Mouse (Mus musculus): ENCODE measurements around the gene Gm3278. TPM values are rescaled to one million over a fixed set of nuclear protein-coding genes. Genes with fewer than 3 reads are reported as not detected.
"Not testable (repeated sequence)": the region's sequence is repeated elsewhere in the genome, so short reads cannot be mapped to it uniquely, and the experiment has no call there.

Gene Gm3278
- 0.24 TPM in 1 of 2 replicates, not detected in the other for total RNA-seq (2014; rRNA removed)
- polyA plus RNA-seq (2015; fragmentation: Nextera tagmentation; extraction: Ambion mirVana), result 0.30 TPM in 1 of 2 replicates, not detected in the other

- not testable (repeated sequence) for DNase-seq (ENCODE audit: low spot score); ATAC-seq (ENCODE audit: low FRiP score); H3K4me1 ChIP-seq (ENCODE audit: insufficient read depth, low read length); H3K9ac ChIP-seq (replicated peaks; ENCODE audit: low read length, poor library complexity, severe bottlenecking); H3K4me2 ChIP-seq (ENCODE audit: low read depth, low read length, poor library complexity, severe bottlenecking); H3K27ac ChIP-seq (ENCODE audit: low read depth, low read length); H3K9me3 ChIP-seq (ENCODE audit: low read length); H3K4me3 ChIP-seq (ENCODE audit: low read depth, low read length); H3K27me3 ChIP-seq (ENCODE audit: insufficient read depth, low read length); H3K36me3 ChIP-seq (ENCODE audit: insufficient read depth, low read length)
- no CpG with 5 or more reads among the region's 3 CpGs for WGBS
These were observed at the start of gene Gm3278 for GRCm38 (mm10) chr14:4892116-4892515. Gm3278 (plus strand) TSS chr14:4892416.

GRCm38 (mm10) chr14:4855299-4855980, 36.8 kb upstream of the Gm3278 start, which contains the start of gene Gm3264:
Gm3264 (plus strand) TSS chr14:4855576.
- not testable (repeated sequence) for DNase-seq (ENCODE audit: low spot score); H3K9me3 ChIP-seq (ENCODE audit: low read length); H3K27me3 ChIP-seq (ENCODE audit: insufficient read depth, low read length); ATAC-seq (ENCODE audit: low FRiP score); H3K27ac ChIP-seq (ENCODE audit: low read depth, low read length); H3K4me1 ChIP-seq (ENCODE audit: insufficient read depth, low read length); H3K36me3 ChIP-seq (ENCODE audit: insufficient read depth, low read length)
- Histone ChIP-seq H3K9ac (replicated peaks; ENCODE audit: low read length, poor library complexity, severe bottlenecking) (peak within 1 kb of the TSS; percentile 48; the same call in 1 of the 2 replicates), H3K4me2 (ENCODE audit: low read depth, low read length, poor library complexity, severe bottlenecking) (peak within 1 kb of the TSS; percentile 35), H3K4me3 (ENCODE audit: low read depth, low read length) (peak within 1 kb of the TSS; percentile 38)
- 10% methylated on average over 30 of the region's 59 CpGs for WGBS

Other genes starting within 250 kb of the Gm3278 start
- 0.38 and 0.66 TPM in 2 replicates for gene Gm3239, start 228.2 kb upstream of the Gm3278 start, total RNA-seq (2014; rRNA removed)
- 1.4 and 1.9 TPM in 2 replicates for gene Gm3239, start 228.2 kb upstream of the Gm3278 start, polyA plus RNA-seq (2015; fragmentation: Nextera tagmentation; extraction: Ambion mirVana)
- gene Gm7876, start 183.2 kb upstream of the Gm3278 start, total RNA-seq (2014; rRNA removed), result not detected in 2 replicates
- not detected in 2 replicates for gene Gm7876, start 183.2 kb upstream of the Gm3278 start, polyA plus RNA-seq (2015; fragmentation: Nextera tagmentation; extraction: Ambion mirVana)
- gene Gm3252, start 165.6 kb upstream of the Gm3278 start, total RNA-seq (2014; rRNA removed), result 1.8 and 2.3 TPM in 2 replicates
- gene Gm3252, start 165.6 kb upstream of the Gm3278 start, polyA plus RNA-seq (2015; fragmentation: Nextera tagmentation; extraction: Ambion mirVana), result 4.1 and 4.9 TPM in 2 replicates
- gene Gm9602, start 116.1 kb upstream of the Gm3278 start, total RNA-seq (2014; rRNA removed), result not detected in 2 replicates
- not detected in 2 replicates for gene Gm9602, start 116.1 kb upstream of the Gm3278 start, polyA plus RNA-seq (2015; fragmentation: Nextera tagmentation; extraction: Ambion mirVana)
- gene Gm3269, start 54.3 kb upstream of the Gm3278 start, total RNA-seq (2014; rRNA removed), result not detected in 2 replicates
- not detected in 2 replicates for gene Gm3269, start 54.3 kb upstream of the Gm3278 start, polyA plus RNA-seq (2015; fragmentation: Nextera tagmentation; extraction: Ambion mirVana)
- not detected in 2 replicates for gene Gm3264, start 36.8 kb upstream of the Gm3278 start, total RNA-seq (2014; rRNA removed)
- gene Gm3264, start 36.8 kb upstream of the Gm3278 start, polyA plus RNA-seq (2015; fragmentation: Nextera tagmentation; extraction: Ambion mirVana), result 3.2 and 4.1 TPM in 2 replicates
- 0.76 TPM in 1 of 2 replicates, not detected in the other for gene Gm8297, start 91.5 kb downstream of the Gm3278 start, total RNA-seq (2014; rRNA removed)
- not detected in 2 replicates for gene Gm8297, start 91.5 kb downstream of the Gm3278 start, polyA plus RNA-seq (2015; fragmentation: Nextera tagmentation; extraction: Ambion mirVana)
- 2.3 TPM in 1 of 2 replicates, not detected in the other for gene Gm3298, start 123.5 kb downstream of the Gm3278 start, total RNA-seq (2014; rRNA removed)
- gene Gm3298, start 123.5 kb downstream of the Gm3278 start, polyA plus RNA-seq (2015; fragmentation: Nextera tagmentation; extraction: Ambion mirVana), result 0.35 TPM in 1 of 2 replicates, not detected in the other
- gene 4930555G01Rik, start 158.2 kb downstream of the Gm3278 start, total RNA-seq (2014; rRNA removed), result not detected in 2 replicates
- gene 4930555G01Rik, start 158.2 kb downstream of the Gm3278 start, polyA plus RNA-seq (2015; fragmentation: Nextera tagmentation; extraction: Ambion mirVana), result not detected in 2 replicates
- gene Gm8281, start 178.6 kb downstream of the Gm3278 start, total RNA-seq (2014; rRNA removed), result 17.1 and 20.9 TPM in 2 replicates
- 11.3 and 13.6 TPM in 2 replicates for gene Gm8281, start 178.6 kb downstream of the Gm3278 start, polyA plus RNA-seq (2015; fragmentation: Nextera tagmentation; extraction: Ambion mirVana)
- not detected in 2 replicates for gene Gm8279, start 239.1 kb downstream of the Gm3278 start, total RNA-seq (2014; rRNA removed)
- not detected in 2 replicates for gene Gm8279, start 239.1 kb downstream of the Gm3278 start, polyA plus RNA-seq (2015; fragmentation: Nextera tagmentation; extraction: Ambion mirVana)

All from midbrain, postnatal 0 days (tissue).